Mouse (Mus musculus) E14TG2a.4 (cell line): Measurements from ENCODE around the gene Myrfl.

ENCODE experiments used
- CTCF ChIP-seq: conservative IDR thresholded peaks from 2 replicates; pipeline ENCODE4 v1.5.1; 2014; ENCODE audit warnings: low read length
- NANOG ChIP-seq: IDR thresholded peaks from 2 replicates; pipeline ENCODE4 v1.6.1; 2014; ENCODE audit warnings: borderline replicate concordance, low read length, mixed read lengths

DNA sequence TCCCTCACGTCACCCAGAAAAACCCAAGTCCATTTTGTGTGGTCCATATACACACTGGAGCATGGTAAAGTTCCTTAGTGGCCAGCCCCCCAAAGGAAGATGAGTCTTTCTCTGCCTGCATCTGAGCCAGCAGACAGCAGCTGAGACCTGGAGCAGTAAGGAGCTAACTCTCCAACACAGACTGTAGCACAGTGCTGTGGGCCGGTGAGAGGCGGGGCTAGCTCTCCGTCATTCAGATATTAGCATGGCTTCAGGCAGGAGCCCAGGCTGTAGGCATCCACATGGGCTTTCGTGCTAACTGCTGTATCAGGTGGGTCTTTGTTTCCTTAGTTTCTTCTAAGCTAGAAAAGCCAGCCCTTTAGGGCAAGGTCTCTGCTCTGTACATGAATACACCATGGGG, 6.1 kb downstream of the Myrfl start:
- no peak for TF ChIP-seq CTCF
- TF ChIP-seq NANOG = no peak
